Mouse (Mus musculus) embryonic stem cell, embryonic (primary cell): ENCODE measurements around the gene Tex38.

Source experiments
- CTCF ChIA-PET, 4 experiments: fragments of 300-600 bp in 2 of 4; fragments of 350-600 bp in 2 of 4; sonication (Branson Sonifier 250); formaldehyde crosslinking; loops; one replicate each; lab custom pipeline; 2022; ENCODE audit warnings: inconsistent platforms in 2 of 4; lab: Charles Lee
- POLR2A ChIA-PET, 4 experiments: fragments of 300-600 bp in 2 of 4; fragments of 350-600 bp in 2 of 4; sonication (Branson Sonifier 250); formaldehyde crosslinking; loops; one replicate each; lab custom pipeline; 2022; ENCODE audit warnings: antibody characterized with exemption in 4 of 4, inconsistent platforms in 1 of 4; lab: Charles Lee

The Tex38 gene

DNA sequence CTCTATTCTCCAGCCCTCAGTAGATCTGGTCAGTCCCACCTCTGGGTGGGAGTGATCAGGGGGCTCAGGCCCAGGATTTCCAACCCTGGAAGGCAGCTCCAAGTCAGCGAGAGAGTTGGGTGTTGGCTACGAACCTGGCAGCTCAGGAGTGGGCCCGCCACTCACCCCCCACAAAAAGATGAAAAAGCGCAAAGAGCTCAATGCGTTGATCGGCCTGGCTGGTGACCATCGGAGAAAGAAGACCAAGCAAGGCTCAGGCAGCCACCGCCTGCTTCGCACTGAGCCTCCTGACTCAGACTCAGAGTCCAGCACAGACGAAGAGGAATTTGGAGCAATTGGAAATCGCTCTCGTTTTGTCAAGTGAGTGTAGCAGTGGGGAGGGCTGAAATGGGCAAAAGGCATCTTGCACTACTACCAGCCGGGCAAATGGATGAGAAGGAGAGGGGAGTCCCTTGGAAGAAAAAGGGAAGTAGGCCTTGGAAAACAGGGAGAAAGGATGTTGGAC lies 42.3 kb downstream of the Tex38 start:
- CTCF ChIA-PET = interaction anchor here in 1 of 4 experiments (0.6 to 1.5 kb wide), 3 partner anchors 81 to 266 kb away, joined by 5 read pairs; no protein-coding TSS in a partner anchor
- POLR2A ChIA-PET = interaction anchor here in 3 of 4 experiments (0.6 to 3.8 kb wide), 17 partner anchors 10 to 684 kb away, joined by 3 to 16 read pairs (median 4); partner anchors contain the start of genes Atpaf1 (in 2 of the 3), Dmbx1 (in 1 of the 3), Faah (in 1 of the 3) and Lrrc41 (in 1 of the 3)

DNA sequence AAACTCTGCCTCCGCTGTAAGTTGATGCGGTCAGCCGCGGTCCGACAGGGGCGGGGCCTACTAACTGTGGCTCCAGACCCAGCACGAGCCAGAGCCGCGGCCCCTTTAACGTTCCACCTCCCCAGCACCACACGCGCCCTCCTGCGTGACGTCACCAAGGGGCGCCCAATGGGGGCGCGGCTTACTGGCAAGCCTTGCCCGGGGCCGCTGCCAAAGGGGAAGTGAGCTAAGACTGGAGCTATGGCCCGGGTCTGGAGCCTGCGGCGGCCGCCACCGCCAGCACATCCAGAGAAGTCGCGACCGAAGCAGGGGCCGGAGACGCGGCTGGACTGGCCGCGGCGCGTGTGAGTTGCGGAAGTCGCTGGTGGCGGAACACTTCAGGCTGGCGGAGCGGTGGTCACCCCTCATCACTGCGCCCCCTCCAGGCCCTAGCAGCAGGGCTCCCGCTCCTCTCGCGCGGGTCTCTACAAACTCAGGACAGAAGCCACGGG lies 43.2 kb downstream of the Tex38 start, which contains the start of gene Efcab14:
TSS of gene Efcab14 (plus strand) at position 194 of the 491 bp plus-strand sequence.
- ChIA-PET CTCF (interaction anchor here in 3 of 4 experiments (0.5 to 1.5 kb wide), 17 partner anchors 9 to 614 kb away, joined by 3 to 7 read pairs (median 3); no protein-coding TSS in a partner anchor), POLR2A (interaction anchor here in 3 of 4 experiments (0.6 to 3.8 kb wide), 19 partner anchors 11 to 316 kb away, joined by 3 to 16 read pairs (median 4); partner anchors contain the start of genes Atpaf1 (in 2 of the 3), Nsun4 (in 2 of the 3), Faah (in 1 of the 3) and Mknk1 (in 1 of the 3))

DNA sequence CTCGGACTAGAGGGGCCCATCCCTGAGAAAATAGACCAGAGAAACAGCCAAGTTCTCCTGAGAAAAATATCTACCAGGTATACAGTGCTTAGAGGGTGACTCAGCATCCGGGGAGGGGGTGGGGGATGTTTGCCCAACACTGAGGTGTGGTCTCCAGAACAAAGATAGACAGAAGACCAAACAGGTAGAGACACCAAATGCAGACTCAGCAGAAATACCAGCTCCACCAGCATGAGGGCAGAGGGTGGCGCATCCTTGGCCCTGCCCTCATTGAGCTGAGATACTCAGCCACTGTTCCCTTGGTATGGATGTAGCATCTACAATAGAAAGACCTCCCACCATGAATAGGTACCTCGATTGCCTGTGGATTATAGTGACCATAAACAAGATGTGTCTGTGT lies 46.0 kb downstream of the Tex38 start:
- CTCF ChIA-PET = interaction anchor here in 1 of 4 experiments (1.2 kb wide), 1 partner anchor 246 kb away, joined by 5 read pairs; no protein-coding TSS in a partner anchor

DNA sequence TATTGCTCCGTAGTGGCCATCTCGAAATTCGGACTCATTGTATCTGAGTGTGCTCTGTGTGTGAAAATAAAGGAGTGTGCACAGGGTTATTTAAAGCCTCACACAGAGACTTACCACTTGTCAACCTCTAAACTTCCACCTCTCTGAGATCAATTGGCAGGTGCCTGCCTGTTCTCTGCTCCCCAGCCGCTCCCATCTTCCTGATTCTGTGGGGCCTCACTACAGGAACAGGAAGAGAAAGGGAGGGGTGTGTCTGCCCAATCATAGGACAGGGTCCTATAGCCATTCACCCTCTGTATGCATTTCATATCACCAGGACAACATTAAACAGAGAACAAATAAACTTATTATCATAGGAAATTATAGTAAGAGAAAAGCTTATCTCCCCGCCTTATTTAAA lies 47.1 kb downstream of the Tex38 start:
- CTCF ChIA-PET = interaction anchor here in 1 of 4 experiments (3.2 kb wide), 1 partner anchor 271 kb away, joined by 17 read pairs; no protein-coding TSS in a partner anchor
- POLR2A ChIA-PET = interaction anchor here in 2 of 4 experiments (0.6 to 0.9 kb wide), 2 partner anchors 118 to 169 kb away, joined by 3 read pairs; no protein-coding TSS in a partner anchor

More for the DNA sequence above, 46.0 kb downstream of the Tex38 start:
- POLR2A ChIA-PET = interaction anchor here in 3 of 4 experiments (0.6 to 1.2 kb wide), 6 partner anchors 50 to 1061 kb away, joined by 3 to 6 read pairs (median 4); partner anchors contain the start of gene Atpaf1 (in 1 of the 3)

DNA sequence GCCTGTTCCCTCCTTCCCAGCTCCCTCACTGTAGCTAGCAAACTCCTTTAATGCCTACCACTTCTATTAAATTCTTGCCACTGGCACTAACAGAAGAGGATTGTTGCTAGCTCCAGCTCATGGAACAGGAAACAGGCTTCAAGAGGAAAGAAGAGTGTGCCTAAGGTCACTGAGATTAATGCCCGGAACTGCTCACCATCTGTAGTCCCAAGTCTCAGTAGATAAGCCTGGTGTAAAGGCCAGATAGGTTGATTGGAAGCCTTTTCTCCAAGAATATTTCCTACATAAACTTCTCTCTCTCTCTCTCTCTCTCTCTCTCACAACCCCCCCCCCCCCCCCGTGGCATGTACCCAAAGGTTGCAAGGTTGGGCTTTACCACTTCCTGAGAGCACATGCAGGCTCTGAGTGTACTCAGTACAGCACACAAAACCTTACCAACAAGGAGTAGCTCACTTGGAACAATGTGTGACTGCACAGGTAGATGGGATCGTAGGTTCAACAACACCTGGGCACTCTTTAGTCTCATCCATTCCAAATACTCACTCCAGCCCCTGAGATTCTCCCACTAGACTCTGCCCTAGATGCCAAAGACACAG lies 48.5 kb downstream of the Tex38 start:
- POLR2A ChIA-PET = interaction anchor here in 3 of 4 experiments (0.6 to 1.6 kb wide), 3 partner anchors 55 to 165 kb away, joined by 3 to 9 read pairs (median 5); no protein-coding TSS in a partner anchor

DNA sequence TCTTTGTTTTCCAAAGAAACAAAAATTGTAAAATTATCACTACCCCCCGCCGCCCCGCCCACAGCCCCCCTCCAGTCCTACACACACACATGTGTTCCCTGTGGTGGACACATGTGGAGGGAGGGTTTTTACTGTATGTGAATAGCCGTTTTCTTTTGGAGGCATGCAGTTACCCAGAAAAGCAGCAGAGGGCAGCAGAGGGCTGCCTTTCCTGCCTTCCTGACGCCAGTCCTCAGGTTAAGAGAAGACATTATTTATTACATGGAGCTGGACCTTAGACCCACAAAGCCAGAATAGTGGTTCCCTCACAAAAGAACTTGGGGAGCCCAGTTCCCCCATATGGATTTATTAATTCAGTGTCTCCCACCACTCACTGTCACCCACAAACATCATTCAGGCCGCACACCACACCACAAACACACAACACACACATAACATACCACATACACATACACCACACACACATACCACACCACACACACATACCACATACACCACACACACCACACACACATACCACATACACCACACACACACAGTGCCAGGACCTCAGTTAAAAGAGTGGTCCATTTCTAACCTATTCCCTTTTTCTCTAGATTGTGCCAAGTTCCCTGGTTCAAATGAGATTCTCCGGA lies 49.1 kb downstream of the Tex38 start:
- ChIA-PET CTCF (interaction anchor here (0.6 to 3.6 kb wide), 28 partner anchors 10 to 895 kb away, joined by 3 to 20 read pairs (median 4); partner anchors contain the start of gene 6430628N08Rik (in 1 of the 4)), POLR2A (interaction anchor here in 2 of 4 experiments (1.4 to 1.6 kb wide), 2 partner anchors 56 to 165 kb away, joined by 5 to 9 read pairs; no protein-coding TSS in a partner anchor)

More for the DNA sequence above, 48.5 kb downstream of the Tex38 start:
- CTCF ChIA-PET = interaction anchor here (0.6 to 3.6 kb wide), 28 partner anchors 10 to 896 kb away, joined by 3 to 20 read pairs (median 4); partner anchors contain the start of gene 6430628N08Rik (in 1 of the 4)
